ENCODE assay signal across 8 mouse cellular contexts in genomic region chr6:87849780-87850154, GRCm38 (mm10). TPM values are rescaled to one million over a fixed set of nuclear protein-coding genes. Genes with fewer than 3 reads are reported as not detected.
DNase-seq lines count a peak whose midpoint lies in the region; ATAC-seq lines count a peak whose summit lies in the region.

No protein-coding gene starts in this region.

- peaks cover 28% of the 10 kb centered on the region for H3K4me1 ChIP-seq in lung, embryonic 15.5 days
- H3K4me1 ChIP-seq in midbrain, embryonic 14.5 days (ENCODE audit: control insufficient read depth, insufficient read depth, low read length), result peaks cover 20% of the 10 kb centered on the region

- H3K36me3 ChIP-seq in lung, embryonic 15.5 days, result peaks cover 16% of the 10 kb centered on the region
- peaks cover 10% of the 10 kb centered on the region for H3K36me3 ChIP-seq in midbrain, embryonic 14.5 days (ENCODE audit: control insufficient read depth, insufficient read depth, low read length)

- peak overlapping the region; percentile 84 for H3K4me3 ChIP-seq in lung, embryonic 15.5 days
- H3K4me3 ChIP-seq in midbrain, embryonic 14.5 days (replicated peaks; ENCODE audit: low read depth, low read length), result peak overlapping the region; percentile 100

- DNase-seq in lung, postnatal 25 days (ENCODE audit: low spot score), result no peak
- DNase-seq in hindlimb bud, embryonic 11.5 days (ENCODE audit: extremely low spot score, low read depth, low spot score), result peak; percentile 58
- DNase-seq in midbrain, embryonic 14.5 days, result no peak
- no peak for DNase-seq in layer of hippocampus, adult 8-10 months (ENCODE audit: low spot score in 2 of 2)
- DNase-seq in gastrocnemius, adult 18-20 months (ENCODE audit: low spot score), result no peak

- peak overlapping the region; percentile 70 for H3K4me2 ChIP-seq in lung, embryonic 15.5 days
- peak overlapping the region; percentile 91 for H3K4me2 ChIP-seq in midbrain, embryonic 14.5 days (ENCODE audit: low read length)

- no peaks in the 10 kb centered on the region for H3K9me3 ChIP-seq in lung, embryonic 15.5 days
- no peaks in the 10 kb centered on the region for H3K9me3 ChIP-seq in midbrain, embryonic 14.5 days (ENCODE audit: control insufficient read depth, low read length)

- peak overlapping the region; percentile 94 for H3K27ac ChIP-seq in lung, embryonic 15.5 days
- H3K27ac ChIP-seq in midbrain, embryonic 14.5 days (replicated peaks; ENCODE audit: low read depth, low read length), result no peak overlapping the region

- peak overlapping the region; percentile 100 for H3K9ac ChIP-seq in lung, embryonic 15.5 days
- H3K9ac ChIP-seq in midbrain, embryonic 14.5 days (replicated peaks; ENCODE audit: low read length), result peak overlapping the region; percentile 97

- ATAC-seq in lung, embryonic 15.5 days (ENCODE audit: borderline replicate concordance, extremely low read depth, low FRiP score, low TSS enrichment), result no peak
- 0 out of 2 replicates have a peak, but pooled peaks have one; percentile 26 for ATAC-seq in common myeloid progenitor, adult 5-6 weeks (replicated peaks; ENCODE audit: low read depth, poor library complexity, severe bottlenecking)
- no peak for ATAC-seq in midbrain, embryonic 14.5 days (ENCODE audit: low FRiP score, low TSS enrichment)
- no peak for ATAC-seq in megakaryocyte-erythroid progenitor cell, adult 5-6 weeks (replicated peaks; ENCODE audit: low FRiP score, low TSS enrichment, poor library complexity, severe bottlenecking)

- no peaks in the 10 kb centered on the region; the same call in 1 of the 2 replicates for H3K27me3 ChIP-seq in lung, embryonic 15.5 days
- H3K27me3 ChIP-seq in midbrain, embryonic 14.5 days (ENCODE audit: control insufficient read depth, insufficient read depth, low read length), result no peaks in the 10 kb centered on the region

- 0% methylated on average over 8 of the region's 8 CpGs for WGBS in lung, embryonic 15.5 days
- WGBS in midbrain, embryonic 14.5 days, result under 1% methylated on average over 8 of the region's 8 CpGs

RNA-seq across cellular contexts. Expression of gene Cnbp, which starts 1.1 kb away (rescaled TPM):
- 1,108 and 1,113 TPM in 2 replicates for polyA plus RNA-seq in lung, embryonic 15.5 days (2015; fragmentation: Nextera tagmentation; extraction: Ambion mirVana)
- 1,356 and 1,403 TPM in 2 replicates for total RNA-seq in common myeloid progenitor, adult 5-6 weeks (2017)
- 553 and 588 TPM in 2 replicates for polyA plus RNA-seq in midbrain, embryonic 14.5 days (2014; fragmentation: Nextera tagmentation; extraction: Ambion mirVana)
- total RNA-seq in layer of hippocampus, adult 8-10 months (2022), result 100 to 1,000 TPM; 259 to 278 (median 266) TPM
- 524 and 599 TPM in 2 replicates for total RNA-seq in megakaryocyte-erythroid progenitor cell, adult 5-6 weeks (2014; fragmentation: Nextera tagmentation)
- 1,213 and 1,503 TPM in 2 replicates for total RNA-seq in megakaryocyte-erythroid progenitor cell, adult 5-6 weeks (2017)
- 100 to 1,000 TPM; 462 to 552 TPM for total RNA-seq in gastrocnemius, adult 18-20 months (2021)

RNA-seq across cellular contexts. Expression of gene Isy1, which starts 11.2 kb away (rescaled TPM):
- 45.9 and 49.7 TPM in 2 replicates for polyA plus RNA-seq in lung, embryonic 15.5 days (2015; fragmentation: Nextera tagmentation; extraction: Ambion mirVana)
- total RNA-seq in common myeloid progenitor, adult 5-6 weeks (2017), result 140 and 162 TPM in 2 replicates
- 21.9 and 23.9 TPM in 2 replicates for polyA plus RNA-seq in midbrain, embryonic 14.5 days (2014; fragmentation: Nextera tagmentation; extraction: Ambion mirVana)
- total RNA-seq in layer of hippocampus, adult 8-10 months (2022), result 10 to 100 TPM; 24.5 to 37.1 (median 28.0) TPM
- total RNA-seq in megakaryocyte-erythroid progenitor cell, adult 5-6 weeks (2014; fragmentation: Nextera tagmentation), result 85.1 and 88.1 TPM in 2 replicates
- total RNA-seq in megakaryocyte-erythroid progenitor cell, adult 5-6 weeks (2017), result 228 and 235 TPM in 2 replicates
- total RNA-seq in gastrocnemius, adult 18-20 months (2021), result 10 to 100 TPM; 19.5 to 22.6 TPM

RNA-seq across cellular contexts. Expression of gene Gm45140, which starts 14.2 kb away (rescaled TPM):
- polyA plus RNA-seq in lung, embryonic 15.5 days (2015; fragmentation: Nextera tagmentation; extraction: Ambion mirVana), result 2.1 and 2.6 TPM in 2 replicates
- 16.3 and 25.1 TPM in 2 replicates for total RNA-seq in common myeloid progenitor, adult 5-6 weeks (2017)
- 2.0 and 4.6 TPM in 2 replicates for polyA plus RNA-seq in midbrain, embryonic 14.5 days (2014; fragmentation: Nextera tagmentation; extraction: Ambion mirVana)
- total RNA-seq in layer of hippocampus, adult 8-10 months (2022), result 1 to 10 TPM in 2 of 4 experiments, under 1 TPM in 2; 0.49 to 3.8 (median 1.5) TPM
- total RNA-seq in megakaryocyte-erythroid progenitor cell, adult 5-6 weeks (2014; fragmentation: Nextera tagmentation), result 0.81 and 3.3 TPM in 2 replicates
- total RNA-seq in megakaryocyte-erythroid progenitor cell, adult 5-6 weeks (2017), result 18.3 and 19.5 TPM in 2 replicates
- total RNA-seq in gastrocnemius, adult 18-20 months (2021), result under 1 TPM in 1 of 2 experiments, not detected in 1; 0.59 TPM

RNA-seq across cellular contexts. Expression of gene Rab43, which starts 37.8 kb away (rescaled TPM):
- polyA plus RNA-seq in lung, embryonic 15.5 days (2015; fragmentation: Nextera tagmentation; extraction: Ambion mirVana), result 12.6 and 12.9 TPM in 2 replicates
- total RNA-seq in common myeloid progenitor, adult 5-6 weeks (2017), result 7.1 and 10.1 TPM in 2 replicates
- 9.2 and 9.8 TPM in 2 replicates for polyA plus RNA-seq in midbrain, embryonic 14.5 days (2014; fragmentation: Nextera tagmentation; extraction: Ambion mirVana)
- total RNA-seq in layer of hippocampus, adult 8-10 months (2022), result 10 to 100 TPM; 18.9 to 23.5 (median 20.0) TPM
- total RNA-seq in megakaryocyte-erythroid progenitor cell, adult 5-6 weeks (2014; fragmentation: Nextera tagmentation), result 49.7 and 51.5 TPM in 2 replicates
- total RNA-seq in megakaryocyte-erythroid progenitor cell, adult 5-6 weeks (2017), result 4.5 and 9.9 TPM in 2 replicates
- total RNA-seq in gastrocnemius, adult 18-20 months (2021), result 1 to 10 TPM; 3.2 to 5.9 TPM

RNA-seq across cellular contexts. Expression of gene Copg1, which starts 37.8 kb away (rescaled TPM):
- 171 and 172 TPM in 2 replicates for polyA plus RNA-seq in lung, embryonic 15.5 days (2015; fragmentation: Nextera tagmentation; extraction: Ambion mirVana)
- total RNA-seq in common myeloid progenitor, adult 5-6 weeks (2017), result 54.9 and 59.2 TPM in 2 replicates
- polyA plus RNA-seq in midbrain, embryonic 14.5 days (2014; fragmentation: Nextera tagmentation; extraction: Ambion mirVana), result 161 and 185 TPM in 2 replicates
- total RNA-seq in layer of hippocampus, adult 8-10 months (2022), result 100 to 1,000 TPM; 243 to 262 (median 251) TPM
- 76.8 and 84.9 TPM in 2 replicates for total RNA-seq in megakaryocyte-erythroid progenitor cell, adult 5-6 weeks (2014; fragmentation: Nextera tagmentation)
- 53.1 and 63.4 TPM in 2 replicates for total RNA-seq in megakaryocyte-erythroid progenitor cell, adult 5-6 weeks (2017)
- 10 to 100 TPM; 27.9 to 28.9 TPM for total RNA-seq in gastrocnemius, adult 18-20 months (2021)
